Mouse (Mus musculus) cerebellum, postnatal 4 days (tissue): ENCODE data around the gene Smdt1.
"Not testable (repeated sequence)": the region's sequence is repeated elsewhere in the genome, so short reads cannot be mapped to it uniquely, and the experiment has no call there.

Experiments used
- DNase-seq, 2 experiments: peaks; one replicate each; pipeline ENCODE4 v3.0.0; 2022; ENCODE audit warnings: low spot score in 2 of 2, mixed read lengths in 1 of 2

The Smdt1 gene

GRCm38 (mm10) chr15:82343368-82344287 is 4.9 kb downstream of the Smdt1 start:
- no peak for DNase-seq

GRCm38 (mm10) chr15:82344971-82345370 is 6.2 kb downstream of the Smdt1 start:
- DNase-seq = no peak

DNA sequence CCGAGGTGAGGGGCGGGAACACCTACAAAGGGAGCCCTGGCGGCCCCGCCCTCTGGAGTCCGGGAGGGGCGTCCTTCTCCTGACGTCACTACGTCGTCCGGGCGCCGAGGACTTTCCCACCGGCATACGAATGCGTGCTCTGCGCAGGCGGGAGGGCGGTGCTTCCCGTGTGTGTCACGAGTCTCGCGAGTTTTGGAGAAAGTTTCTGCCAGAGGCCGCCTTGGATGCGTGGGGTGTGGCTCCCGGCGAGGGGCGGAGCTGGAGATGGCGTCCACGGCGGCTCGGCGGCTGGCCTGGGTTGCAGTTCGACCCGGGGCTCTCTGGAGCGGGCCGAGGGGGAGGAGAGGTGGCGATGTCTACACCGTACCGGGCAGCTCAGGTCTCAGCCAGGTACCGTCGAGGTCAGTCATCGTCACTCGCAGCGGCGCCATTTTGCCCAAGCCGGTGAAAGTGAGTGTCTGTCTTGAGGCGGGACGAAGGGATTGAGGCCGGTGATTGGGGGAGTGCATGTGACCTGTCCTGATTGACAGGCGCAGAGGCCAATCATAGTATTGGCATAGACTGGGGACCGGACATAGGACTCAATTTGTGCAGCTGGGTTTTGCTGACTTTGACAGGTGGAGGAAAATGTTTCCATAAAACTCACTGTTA is 7.2 kb downstream of the Smdt1 start:
- DNase-seq = peak; percentile 87 to 95

DNA sequence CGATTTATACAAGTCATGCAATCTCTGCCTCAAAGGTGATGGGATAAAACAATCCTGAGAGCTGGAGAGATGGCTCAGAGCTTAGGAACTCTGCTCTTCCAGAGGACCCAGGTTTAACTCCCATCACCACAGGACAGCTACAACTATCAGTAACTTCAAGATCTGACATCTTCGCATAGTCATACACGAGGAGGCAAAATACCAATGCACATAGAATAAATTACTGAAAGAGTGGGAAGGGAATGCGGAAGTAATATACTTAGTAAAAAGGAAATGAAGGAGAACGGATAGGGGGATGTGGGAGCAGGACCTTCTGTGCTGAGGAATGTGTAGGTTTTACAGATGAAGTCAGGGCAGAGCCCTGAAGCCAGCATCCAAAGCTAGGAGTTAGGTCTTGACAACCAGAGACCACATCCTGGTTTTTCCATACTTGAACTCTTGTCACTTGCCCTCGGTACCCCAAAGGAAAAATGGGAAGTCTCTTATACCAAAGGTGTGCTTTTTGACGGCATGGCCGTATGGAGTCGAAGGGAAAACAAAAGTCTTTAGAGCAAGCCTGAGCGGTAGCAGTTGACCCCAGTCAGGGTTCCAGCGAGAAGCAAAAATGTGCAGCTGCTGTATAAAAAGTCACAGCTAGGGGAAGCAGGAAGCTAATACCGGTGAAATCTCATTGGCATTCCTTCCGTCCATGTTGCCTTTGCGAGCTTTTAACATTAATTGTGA is 8.0 kb downstream of the Smdt1 start:
- no peak for DNase-seq

DNA sequence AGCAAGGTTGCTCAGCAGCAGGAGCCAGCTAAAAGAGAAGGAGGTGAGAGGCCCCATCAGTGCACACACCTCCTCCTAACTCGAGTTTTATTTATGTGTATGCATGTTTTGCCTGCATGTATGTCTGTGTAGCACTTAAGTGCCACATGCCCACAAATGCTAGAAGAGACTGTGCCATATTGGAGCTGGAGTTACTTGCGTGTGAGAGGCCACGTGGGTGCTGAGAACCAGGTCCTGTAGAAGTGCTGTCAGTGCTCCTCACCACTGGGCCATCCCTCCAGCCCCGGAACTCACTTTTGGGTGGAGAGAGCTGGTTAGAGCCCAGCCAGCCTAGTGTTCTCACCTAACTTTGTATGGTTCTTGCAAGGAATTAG is 8.5 kb downstream of the Smdt1 start:
- DNase-seq = no peak

- DNase-seq = no peak
Measured at GRCm38 (mm10) chr15:82347852-82348251, 9.1 kb downstream of the Smdt1 start.

GRCm38 (mm10) chr15:82348258-82348998 is 9.7 kb downstream of the Smdt1 start:
- DNase-seq = no peak

DNA sequence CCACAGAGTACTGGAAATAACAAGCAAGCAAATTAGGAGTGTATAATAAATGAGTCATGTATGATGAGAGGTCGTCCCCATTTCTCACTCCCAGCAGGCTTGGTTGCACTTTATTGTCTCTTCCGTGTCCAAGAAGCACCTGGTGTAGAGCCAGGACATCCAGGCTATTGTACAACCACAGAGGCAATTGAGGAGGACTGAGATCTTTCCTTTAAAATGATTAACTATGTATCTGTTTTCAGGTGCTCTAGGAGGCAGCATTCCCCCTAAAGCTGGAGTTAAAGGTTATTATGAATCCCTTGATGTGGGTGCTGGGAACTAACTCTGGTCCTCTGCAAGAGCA is 10.2 kb downstream of the Smdt1 start:
- no peak for DNase-seq

DNA sequence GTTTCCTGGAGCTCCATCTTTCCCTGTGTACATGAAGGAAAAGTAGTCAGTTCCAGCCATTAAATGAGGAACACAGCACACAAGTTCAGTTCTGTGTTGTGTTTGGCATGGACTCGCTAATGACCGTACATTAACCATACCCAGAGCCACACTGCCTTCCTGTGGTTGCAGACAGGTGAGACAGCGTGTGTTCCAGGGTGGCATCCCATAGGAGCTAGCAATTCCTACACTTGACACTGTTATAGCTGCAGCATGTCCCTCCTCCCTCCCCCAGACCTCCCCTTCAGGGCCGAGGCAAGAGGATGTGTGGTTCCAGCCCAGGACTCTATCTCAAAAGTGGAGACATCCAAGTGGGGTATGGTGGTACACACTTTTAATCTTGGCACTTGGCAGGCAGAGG is 11.6 kb downstream of the Smdt1 start:
- DNase-seq = no peak

GRCm38 (mm10) chr15:82351480-82351879 is 12.7 kb downstream of the Smdt1 start:
- no peak for DNase-seq

DNA sequence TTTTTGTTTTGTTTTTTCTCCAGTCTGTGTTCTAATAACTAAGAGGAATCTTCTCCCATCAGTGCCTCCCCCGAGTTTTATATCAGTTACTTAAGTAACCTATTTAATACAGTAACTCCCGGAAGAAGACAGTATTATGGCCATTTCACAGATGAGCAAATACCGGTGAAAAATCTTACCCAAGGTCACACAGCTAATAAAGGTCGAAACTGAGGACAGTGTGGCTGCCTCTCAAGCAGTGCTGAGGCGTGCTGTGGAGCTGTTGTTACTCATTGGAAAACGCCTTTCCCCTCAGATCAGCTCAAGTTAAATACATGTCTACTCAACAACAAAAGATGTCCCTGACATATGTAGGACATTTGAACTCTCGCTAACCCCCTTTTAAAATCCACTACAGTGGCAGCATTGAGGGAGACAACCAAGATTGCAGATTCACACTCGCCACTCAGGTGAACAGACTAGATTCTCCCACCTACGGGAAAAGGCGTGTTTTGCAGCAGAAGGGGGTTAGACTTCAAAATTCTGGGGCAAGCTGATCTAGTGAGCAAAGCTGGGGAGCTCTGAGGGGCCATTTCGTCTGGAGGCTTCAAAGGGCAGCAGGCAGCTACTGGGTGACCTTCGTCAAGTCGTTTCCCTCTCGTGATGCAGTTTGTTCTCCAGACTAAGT is 14.5 kb downstream of the Smdt1 start:
- DNase-seq = no peak

DNA sequence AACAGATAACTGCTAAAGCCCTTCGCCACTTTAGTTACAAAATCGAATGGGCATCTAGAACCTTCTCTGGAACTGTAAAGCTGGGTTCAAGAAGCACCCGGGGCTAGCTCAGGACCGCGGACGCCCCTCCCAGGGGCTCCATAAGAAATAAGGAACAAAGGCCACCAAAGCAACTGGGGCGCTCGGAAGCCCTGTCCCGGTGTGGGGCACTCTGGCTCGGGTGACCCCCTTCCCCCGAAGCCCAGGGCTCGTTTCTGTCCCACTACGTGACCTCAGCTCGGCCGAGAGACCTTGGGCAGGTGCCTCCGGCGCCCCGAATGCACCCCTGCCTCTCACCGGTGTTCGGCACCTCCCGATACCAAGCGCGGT is 15.0 kb downstream of the Smdt1 start:
- no peak for DNase-seq

DNA sequence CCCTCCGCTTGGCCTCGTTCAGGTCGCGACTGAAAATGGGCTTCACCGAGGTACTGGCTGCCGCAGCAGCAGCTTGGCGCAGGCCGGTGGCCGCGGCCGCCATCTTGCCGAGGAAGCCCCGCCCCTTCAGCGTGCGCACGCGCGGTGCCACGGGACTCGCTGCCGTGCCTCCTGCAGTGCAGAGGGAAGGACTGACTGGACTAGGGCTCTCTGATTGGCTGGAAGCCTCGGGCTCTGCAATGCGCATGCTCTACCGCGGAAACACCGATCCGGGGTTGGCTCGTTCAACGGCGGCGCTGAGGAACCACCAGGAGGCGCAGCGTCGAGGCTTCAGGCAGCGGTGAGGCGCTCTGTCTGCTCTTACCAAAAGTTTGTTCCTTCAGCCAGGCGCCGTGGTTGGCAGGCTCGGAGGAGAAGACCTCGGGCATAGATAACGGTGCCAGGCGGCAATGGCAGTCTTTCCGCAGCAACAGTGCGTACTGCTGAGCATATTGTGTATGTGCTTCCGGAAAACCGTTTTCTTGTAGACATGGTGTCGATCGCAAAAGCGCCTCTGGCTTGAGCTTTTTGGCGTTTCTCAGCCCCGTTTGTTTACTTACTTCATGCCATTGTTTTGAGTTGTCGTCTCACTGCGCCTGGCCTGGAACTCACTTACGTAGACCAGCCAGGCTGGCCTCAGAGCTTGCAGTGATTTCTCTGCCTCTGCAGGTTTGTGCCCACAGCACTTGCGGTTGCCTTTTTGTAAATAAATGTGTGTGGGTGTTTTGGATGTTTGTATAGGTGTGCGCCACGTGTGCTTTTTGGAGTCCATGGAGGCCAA is 15.6 kb downstream of the Smdt1 start, which contains the start of gene Ndufa6:
TSS of gene Ndufa6 (minus strand) at position 197 of the 820 bp plus-strand sequence.
- DNase-seq = peak; percentile 95 to 98

GRCm38 (mm10) chr15:82358431-82359260 is 19.9 kb downstream of the Smdt1 start:
- no peak for DNase-seq

GRCm38 (mm10) chr15:82361459-82362018 is 22.8 kb downstream of the Smdt1 start:
- DNase-seq = no peak

DNA sequence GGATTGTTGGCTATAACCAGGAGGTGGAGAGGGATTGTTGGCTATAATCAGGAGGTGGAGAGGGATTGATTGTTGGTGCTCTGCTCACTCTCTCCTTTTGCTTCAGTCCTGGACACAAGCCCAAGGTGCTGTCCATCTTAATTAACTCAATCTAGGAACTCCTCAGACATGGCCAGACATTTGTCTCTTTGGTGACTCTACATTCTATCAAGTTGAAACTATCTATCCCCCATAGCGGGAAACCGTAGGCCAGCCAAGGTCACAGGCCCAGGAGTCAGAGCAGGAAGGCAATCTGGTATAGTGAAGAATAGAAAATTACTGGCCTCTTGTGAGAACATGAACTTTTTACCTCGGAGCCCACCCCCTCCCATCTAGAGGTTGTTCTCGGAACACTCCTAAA is 23.5 kb downstream of the Smdt1 start:
- no peak for DNase-seq

DNA sequence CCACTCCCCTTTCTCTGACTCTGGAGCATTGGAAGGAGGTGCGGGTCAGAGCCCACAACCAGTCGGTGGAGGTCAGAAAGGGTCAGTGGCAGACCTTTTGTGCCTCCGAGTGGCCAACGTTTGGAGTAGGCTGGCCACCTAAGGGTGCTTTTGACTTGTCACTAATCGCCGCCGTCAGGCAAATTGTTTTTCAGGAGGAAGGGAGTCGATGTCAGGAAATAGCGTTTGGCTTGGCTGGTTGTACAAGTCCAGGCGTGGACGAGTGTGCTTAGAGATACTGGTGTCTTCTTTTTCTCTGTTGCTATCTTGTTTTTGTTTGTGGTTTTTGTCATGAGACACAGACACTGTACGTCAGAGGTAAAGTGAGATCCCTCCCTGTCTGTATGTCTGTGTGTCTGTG is 25.0 kb downstream of the Smdt1 start:
- DNase-seq = not testable (repeated sequence)

- DNase-seq = not testable (repeated sequence)
Measured at GRCm38 (mm10) chr15:82364561-82364960, 25.8 kb downstream of the Smdt1 start.

GRCm38 (mm10) chr15:82368146-82368545 is 29.4 kb downstream of the Smdt1 start:
- DNase-seq = no peak
